Mouse (Mus musculus) limb, embryonic 15.5 days (tissue): ENCODE results near the gene Zfp385b. TPM values are rescaled to one million over a fixed set of nuclear protein-coding genes. Genes with fewer than 3 reads are reported as not detected.
A peak's percentile ranks its signal among the peaks of the same experiment; 100 is the strongest.

Experiments used
- ATAC-seq: fragments of 200-750 bp; cut with Nextera tagmentation; 2 replicates; pipeline ENCODE4 v1.8.0; 2017; ENCODE audit warnings: low read depth, moderate TSS enrichment; ENCODE audit not compliant: insufficient number of reproducible peaks, low FRiP score, low TSS enrichment
- H3K27ac ChIP-seq: fragments of 300-500 bp; sonication (generic); 2 replicates; pipeline ENCODE4 v1.5.1; 2015; ENCODE audit warnings: moderate library complexity, mild to moderate bottlenecking, inconsistent platforms
- H3K27me3 ChIP-seq: fragments of 300-500 bp; sonication (generic); 2 replicates; pipeline ENCODE4 v1.6.1; 2015; ENCODE audit warnings: inconsistent platforms
- H3K36me3 ChIP-seq: fragments of 300-500 bp; sonication (generic); 2 replicates; pipeline ENCODE4 v1.6.1; 2015; ENCODE audit warnings: inconsistent platforms
- H3K4me1 ChIP-seq: fragments of 300-500 bp; sonication (generic); 2 replicates; pipeline ENCODE4 v1.6.1; 2015; ENCODE audit warnings: inconsistent platforms
- H3K4me2 ChIP-seq: fragments of 300-500 bp; sonication (generic); 2 replicates; pipeline ENCODE4 v1.6.1; 2015; ENCODE audit warnings: mild to moderate bottlenecking, inconsistent platforms
- H3K4me3 ChIP-seq: fragments of 300-500 bp; sonication (generic); 2 replicates; pipeline ENCODE4 v1.5.1; 2015; ENCODE audit warnings: mild to moderate bottlenecking, inconsistent platforms
- H3K9ac ChIP-seq: fragments of 300-500 bp; sonication (generic); 2 replicates; pipeline ENCODE4 v1.6.1; 2015; ENCODE audit warnings: inconsistent platforms
- H3K9me3 ChIP-seq: fragments of 300-500 bp; sonication (generic); 2 replicates; pipeline ENCODE4 v1.6.1; 2016; ENCODE audit warnings: inconsistent platforms
- WGBS: fragments of 180-500 bp; shearing (Covaris S2); methylation state at CpG from one replicate; pipeline ENCODE4 v1.1.7; 2015; 5-methylcytosine and 5-hydroxymethylcytosine counted together
- polyA plus RNA-seq: library from polyadenylated mRNA; unstranded; fragments of >200 nt; fragmentation: Nextera tagmentation; extraction: Ambion mirVana; gene quantifications from 2 replicates; pipeline ENCODE4 v1.2.1, GENCODE M21; 2015

Zfp385b gene
- polyA plus RNA-seq, 1 experiment from 2014 or later: 12.9 TPM

- 0 out of 2 replicates have a peak, but pooled peaks cover 2% of the 10 kb centered on the region for H3K4me1 ChIP-seq
- H3K27me3 ChIP-seq: no peaks in the 10 kb centered on the region
- WGBS: 92% methylated on average over 7 of the region's 7 CpGs
- no peak overlapping the region for H3K4me2 ChIP-seq
- no peak overlapping the region for H3K27ac ChIP-seq
- no peaks in the 10 kb centered on the region for H3K36me3 ChIP-seq
- no peak for ATAC-seq
- no peaks in the 10 kb centered on the region for H3K9me3 ChIP-seq
- H3K4me3 ChIP-seq: no peak overlapping the region
- H3K9ac ChIP-seq: no peak overlapping the region
Observed at GRCm38 (mm10) chr2:77745246-77745645, 74.2 kb downstream of the Zfp385b start.

DNA sequence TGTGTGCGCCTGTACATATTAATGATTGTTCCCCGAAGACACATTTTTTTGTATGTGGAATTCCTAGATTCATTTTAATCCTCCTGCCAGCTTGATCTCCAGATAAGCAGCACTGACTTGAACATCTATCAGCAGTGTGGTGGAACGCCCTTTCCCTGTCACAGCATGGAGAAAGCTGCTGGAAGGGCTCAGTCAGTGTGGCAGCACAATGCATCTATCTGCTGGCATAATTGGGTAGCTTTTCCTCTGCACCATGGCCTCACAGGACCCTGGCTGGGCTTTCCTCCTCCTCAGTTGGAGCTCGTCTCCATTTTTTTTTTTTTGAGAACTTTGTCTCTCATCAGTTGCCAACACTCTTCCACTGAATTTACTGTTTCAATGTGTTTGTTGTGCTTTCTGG is 77.1 kb downstream of the Zfp385b start:
- H3K9me3 ChIP-seq: no peaks in the 10 kb centered on the region
- H3K36me3 ChIP-seq: no peaks in the 10 kb centered on the region
- H3K27ac ChIP-seq: no peak overlapping the region
- no peak for ATAC-seq
- no peak overlapping the region for H3K4me3 ChIP-seq
- H3K4me2 ChIP-seq: no peak overlapping the region
- 0 out of 2 replicates have a peak, but pooled peaks cover 2% of the 10 kb centered on the region for H3K4me1 ChIP-seq
- H3K9ac ChIP-seq: no peak overlapping the region
- no peaks in the 10 kb centered on the region for H3K27me3 ChIP-seq
- 50% methylated on average over 4 of the region's 4 CpGs for WGBS

DNA sequence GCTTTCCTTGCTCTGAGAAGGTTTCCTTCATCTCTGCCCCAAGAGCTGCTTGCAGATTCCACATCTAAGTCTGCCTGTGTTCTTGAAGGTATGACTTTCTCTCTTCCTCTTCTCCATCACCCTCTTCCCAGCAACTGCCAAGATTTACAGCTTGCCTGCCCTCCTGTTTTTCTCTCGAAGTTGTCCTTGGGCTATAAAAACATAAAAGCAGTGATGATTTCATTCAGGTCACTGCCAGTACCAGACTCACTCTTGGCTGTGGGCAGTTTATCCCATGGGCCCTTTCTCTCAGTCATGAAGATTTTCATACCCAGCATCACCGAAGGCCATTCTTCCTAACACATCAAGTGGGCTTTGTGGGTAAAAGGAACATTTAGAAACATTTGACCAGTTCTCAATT is 89.2 kb downstream of the Zfp385b start:
- H3K4me1 ChIP-seq: no peaks in the 10 kb centered on the region
- no peaks in the 10 kb centered on the region for H3K27me3 ChIP-seq
- H3K27ac ChIP-seq: no peak overlapping the region
- no peak overlapping the region for H3K4me3 ChIP-seq
- no peaks in the 10 kb centered on the region for H3K36me3 ChIP-seq
- H3K4me2 ChIP-seq: no peak overlapping the region
- WGBS: 45% methylated on average over 2 of the region's 2 CpGs
- no peak overlapping the region for H3K9ac ChIP-seq
- H3K9me3 ChIP-seq: no peaks in the 10 kb centered on the region
- ATAC-seq: no peak

DNA sequence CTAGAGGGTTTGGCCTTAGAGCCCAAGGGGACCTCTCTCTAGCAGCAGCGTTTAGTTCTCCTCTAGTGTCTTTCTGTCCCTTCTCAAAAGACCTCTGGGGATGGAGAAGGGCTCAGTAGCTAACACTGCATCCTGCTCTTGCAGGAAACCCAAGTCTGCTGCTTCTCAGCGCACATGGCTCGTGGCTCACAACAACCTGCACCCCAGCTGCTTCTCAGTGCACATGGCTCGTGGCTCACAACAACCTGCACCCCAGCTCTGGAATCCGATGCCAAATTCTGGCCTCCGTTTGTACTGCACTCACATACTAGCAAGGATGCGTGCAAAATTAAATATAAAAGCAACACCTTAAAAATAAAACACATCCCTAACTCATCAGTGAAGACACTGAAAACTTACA is 92.6 kb downstream of the Zfp385b start:
- Histone ChIP-seq H3K4me3 (no peak overlapping the region), H3K4me1 (no peaks in the 10 kb centered on the region), H3K27me3 (no peaks in the 10 kb centered on the region), H3K9ac (no peak overlapping the region), H3K4me2 (no peak overlapping the region), H3K27ac (no peak overlapping the region), H3K36me3 (no peaks in the 10 kb centered on the region), H3K9me3 (no peaks in the 10 kb centered on the region)
- 72% methylated on average over 7 of the region's 7 CpGs for WGBS
- no peak for ATAC-seq

- no peaks in the 10 kb centered on the region for H3K4me1 ChIP-seq
- H3K27ac ChIP-seq: no peak overlapping the region
- no peak for ATAC-seq
- H3K36me3 ChIP-seq: no peaks in the 10 kb centered on the region
- no peaks in the 10 kb centered on the region for H3K27me3 ChIP-seq
- H3K9ac ChIP-seq: no peak overlapping the region
- H3K9me3 ChIP-seq: no peaks in the 10 kb centered on the region
- H3K4me2 ChIP-seq: no peak overlapping the region
- 82% methylated on average over 4 of the region's 4 CpGs for WGBS
- no peak overlapping the region for H3K4me3 ChIP-seq
Observed at GRCm38 (mm10) chr2:77720806-77721205, 98.6 kb downstream of the Zfp385b start.

DNA sequence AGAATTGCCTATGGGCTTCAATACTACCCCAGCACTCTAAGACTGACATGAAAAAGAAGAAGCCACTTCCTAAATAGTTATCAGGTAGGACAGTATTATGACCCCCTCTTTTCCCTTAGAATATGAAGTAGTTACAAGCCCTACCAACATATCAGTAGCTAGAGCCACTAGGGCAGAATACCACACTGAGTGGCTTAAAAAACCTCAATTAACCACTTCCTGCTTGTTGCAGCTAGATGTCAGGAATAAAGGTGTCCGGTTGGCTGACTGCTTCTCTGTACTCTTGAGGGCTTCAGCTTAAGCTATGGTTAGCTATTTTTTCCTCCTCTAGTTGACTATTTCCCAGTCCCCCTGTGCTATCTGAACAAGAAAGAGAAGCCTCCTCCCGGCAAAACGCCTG is 103.1 kb downstream of the Zfp385b start:
- WGBS: 84% methylated on average over 3 of the region's 3 CpGs
- H3K27me3 ChIP-seq: no peaks in the 10 kb centered on the region
- H3K4me2 ChIP-seq: no peak overlapping the region
- H3K4me3 ChIP-seq: no peak overlapping the region
- H3K9me3 ChIP-seq: no peaks in the 10 kb centered on the region
- H3K4me1 ChIP-seq: no peaks in the 10 kb centered on the region
- H3K27ac ChIP-seq: no peak overlapping the region
- H3K9ac ChIP-seq: no peak overlapping the region
- H3K36me3 ChIP-seq: no peaks in the 10 kb centered on the region
- no peak for ATAC-seq

- Histone ChIP-seq H3K27ac (no peak overlapping the region), H3K9me3 (no peaks in the 10 kb centered on the region), H3K36me3 (no peaks in the 10 kb centered on the region), H3K4me1 (no peaks in the 10 kb centered on the region), H3K4me2 (no peak overlapping the region), H3K4me3 (no peak overlapping the region), H3K27me3 (no peaks in the 10 kb centered on the region), H3K9ac (no peak overlapping the region)
- WGBS: 27% methylated on average over 5 of the region's 5 CpGs
- ATAC-seq: no peak
Observed at GRCm38 (mm10) chr2:77713886-77714285, 105.6 kb downstream of the Zfp385b start.

DNA sequence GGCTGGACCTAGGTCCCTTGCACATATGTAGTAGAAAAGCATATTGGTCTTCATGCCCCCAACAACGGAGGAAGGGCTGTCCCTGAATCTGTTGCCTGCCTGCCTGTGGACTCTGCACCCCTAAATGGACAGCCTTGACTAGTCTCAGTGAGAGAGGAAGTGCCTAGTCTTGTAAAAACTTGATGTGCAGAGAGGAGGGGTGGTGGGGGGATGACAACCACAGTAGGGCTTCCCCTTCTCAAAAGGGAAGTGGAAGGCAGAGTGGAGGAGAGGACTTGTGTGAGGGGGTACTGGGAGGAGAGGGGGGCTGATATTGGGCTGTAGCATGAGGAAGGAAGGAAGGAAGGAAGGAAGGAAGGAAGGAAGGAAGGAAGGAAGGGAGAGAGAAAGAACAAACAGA is 107.7 kb downstream of the Zfp385b start:
- no peak overlapping the region for H3K27ac ChIP-seq
- WGBS: 65% methylated on average over 1 of the region's 1 CpGs
- no peak overlapping the region for H3K9ac ChIP-seq
- H3K4me1 ChIP-seq: no peaks in the 10 kb centered on the region
- no peak for ATAC-seq
- H3K9me3 ChIP-seq: no peaks in the 10 kb centered on the region
- no peak overlapping the region for H3K4me3 ChIP-seq
- no peaks in the 10 kb centered on the region for H3K27me3 ChIP-seq
- no peaks in the 10 kb centered on the region for H3K36me3 ChIP-seq
- H3K4me2 ChIP-seq: no peak overlapping the region

GRCm38 (mm10) chr2:77709206-77709794 is 110.1 kb downstream of the Zfp385b start:
- ATAC-seq: no peak
- Histone ChIP-seq H3K9me3 (no peaks in the 10 kb centered on the region), H3K4me2 (peak overlapping the region; percentile 25; the same call in 1 of the 2 replicates), H3K4me1 (no peaks in the 10 kb centered on the region), H3K27ac (no peak overlapping the region), H3K4me3 (no peak overlapping the region), H3K27me3 (no peaks in the 10 kb centered on the region), H3K36me3 (no peaks in the 10 kb centered on the region), H3K9ac (no peak overlapping the region)
- 24% methylated on average over 7 of the region's 7 CpGs for WGBS

DNA sequence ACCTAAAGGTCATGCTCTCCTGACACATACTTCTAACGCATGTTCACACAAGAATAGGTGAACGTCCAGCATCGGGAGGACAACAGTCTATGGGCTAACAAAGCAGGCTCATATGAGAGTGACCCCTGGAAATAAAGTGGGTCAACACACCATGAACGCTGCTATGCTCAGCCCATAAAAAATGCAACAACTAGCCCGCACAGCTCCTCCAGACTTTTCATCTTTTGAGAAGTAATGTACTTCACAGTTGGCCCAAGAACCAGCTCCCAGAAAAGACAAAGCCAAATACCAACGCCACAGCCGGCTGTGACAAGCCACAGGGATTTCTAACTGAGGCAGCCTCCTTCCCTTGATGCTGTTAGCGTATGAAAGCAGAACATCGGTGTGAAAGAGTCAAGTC is 112.3 kb downstream of the Zfp385b start:
- H3K27me3 ChIP-seq: no peaks in the 10 kb centered on the region
- H3K9me3 ChIP-seq: no peaks in the 10 kb centered on the region
- peaks cover 3% of the 10 kb centered on the region; the same call in 1 of the 2 replicates for H3K4me1 ChIP-seq
- H3K4me3 ChIP-seq: no peak overlapping the region
- no peak overlapping the region for H3K9ac ChIP-seq
- no peak overlapping the region for H3K4me2 ChIP-seq
- H3K36me3 ChIP-seq: no peaks in the 10 kb centered on the region
- ATAC-seq: no peak
- 51% methylated on average over 9 of the region's 9 CpGs for WGBS
- H3K27ac ChIP-seq: no peak overlapping the region

- no peak overlapping the region for H3K4me2 ChIP-seq
- no peak overlapping the region for H3K27ac ChIP-seq
- no peak overlapping the region for H3K9ac ChIP-seq
- no peak for ATAC-seq
- H3K4me1 ChIP-seq: peaks cover 3% of the 10 kb centered on the region; the same call in 1 of the 2 replicates
- H3K4me3 ChIP-seq: no peak overlapping the region
- no peaks in the 10 kb centered on the region for H3K9me3 ChIP-seq
- 72% methylated on average over 2 of the region's 2 CpGs for WGBS
- no peaks in the 10 kb centered on the region for H3K36me3 ChIP-seq
- H3K27me3 ChIP-seq: no peaks in the 10 kb centered on the region
Observed at GRCm38 (mm10) chr2:77705476-77705875, 114.0 kb downstream of the Zfp385b start.

DNA sequence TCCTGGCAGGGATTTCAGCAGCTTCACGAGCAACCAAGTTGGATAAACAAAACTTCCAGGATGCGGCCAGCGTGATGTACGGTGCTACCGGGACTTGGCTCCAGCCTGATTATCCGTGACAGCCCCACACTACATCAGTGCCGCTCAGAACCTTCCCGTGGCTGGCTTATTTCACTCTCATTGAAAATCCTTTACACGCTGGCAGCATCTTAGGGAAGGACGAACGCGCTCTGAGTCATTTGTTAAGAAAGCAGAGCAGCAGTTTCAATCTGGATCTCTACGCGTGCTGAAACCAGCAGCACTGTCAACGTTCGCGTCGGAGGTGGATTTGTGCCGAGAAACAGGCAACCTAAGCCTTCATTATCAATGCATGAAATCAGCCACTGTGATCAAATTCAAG is 116.4 kb downstream of the Zfp385b start:
- Histone ChIP-seq H3K27me3 (no peaks in the 10 kb centered on the region), H3K4me1 (peaks cover 3% of the 10 kb centered on the region; the same call in 1 of the 2 replicates), H3K4me2 (peak overlapping the region; percentile 22; the same call in 1 of the 2 replicates), H3K4me3 (peak overlapping the region; percentile 14), H3K27ac (no peak overlapping the region), H3K9me3 (no peaks in the 10 kb centered on the region), H3K9ac (no peak overlapping the region), H3K36me3 (no peaks in the 10 kb centered on the region)
- 51% methylated on average over 19 of the region's 19 CpGs for WGBS
- no peak for ATAC-seq

GRCm38 (mm10) chr2:77691174-77691573 is 128.3 kb downstream of the Zfp385b start:
- Histone ChIP-seq H3K4me2 (no peak overlapping the region), H3K4me1 (no peaks in the 10 kb centered on the region), H3K36me3 (no peaks in the 10 kb centered on the region), H3K9ac (no peak overlapping the region), H3K27me3 (no peaks in the 10 kb centered on the region), H3K27ac (no peak overlapping the region), H3K9me3 (no peaks in the 10 kb centered on the region), H3K4me3 (no peak overlapping the region)
- WGBS: 77% methylated on average over 8 of the region's 8 CpGs
- no peak for ATAC-seq
